Mouse (Mus musculus) frontal cortex, postnatal 36 days (tissue): ENCODE data around the gene Tbx15.

Source experiments
- DNase-seq, 2 experiments: peaks; one replicate each; pipeline ENCODE4 v3.0.0; 2022; ENCODE audit warnings: low spot score in 2 of 2

The Tbx15 gene

DNA sequence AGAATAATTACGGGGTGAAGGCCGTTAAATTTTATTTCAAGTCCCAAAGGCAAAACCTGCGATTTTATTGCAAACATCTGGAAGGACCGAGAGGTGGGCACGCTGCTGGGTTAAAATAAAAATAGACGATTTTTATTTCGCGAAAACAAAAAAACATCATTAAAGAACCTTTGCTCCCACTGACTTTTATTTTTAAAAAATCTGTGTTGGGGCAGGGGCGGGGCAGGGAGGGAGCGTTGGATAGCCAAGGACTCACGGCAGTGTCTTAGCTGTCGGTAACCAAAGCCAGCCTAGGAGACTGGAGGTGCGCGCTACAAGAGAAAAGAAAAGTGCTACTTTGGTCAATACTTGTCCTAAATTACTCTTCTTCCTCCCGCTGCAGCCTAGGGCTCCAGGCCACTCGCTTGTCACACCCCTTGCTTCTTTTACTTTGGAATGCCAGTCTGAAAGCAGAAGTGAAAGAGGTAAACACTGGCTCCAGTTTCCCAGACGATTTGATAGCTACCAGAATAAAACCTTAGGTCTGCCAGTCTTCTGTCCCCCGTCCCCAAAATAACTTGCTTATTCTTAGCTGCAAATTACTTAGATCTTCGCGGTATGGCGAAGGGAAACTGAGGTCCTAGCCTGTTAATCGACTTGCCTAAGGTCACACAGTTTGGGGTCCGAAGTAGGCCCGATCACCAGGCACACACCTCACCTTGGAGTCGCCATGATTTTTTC, 8.8 kb downstream of the Tbx15 start:
- DNase-seq = no peak

- no peak for DNase-seq
Measured at GRCm38 (mm10) chr3:99249551-99249870, 9.3 kb downstream of the Tbx15 start.

DNA sequence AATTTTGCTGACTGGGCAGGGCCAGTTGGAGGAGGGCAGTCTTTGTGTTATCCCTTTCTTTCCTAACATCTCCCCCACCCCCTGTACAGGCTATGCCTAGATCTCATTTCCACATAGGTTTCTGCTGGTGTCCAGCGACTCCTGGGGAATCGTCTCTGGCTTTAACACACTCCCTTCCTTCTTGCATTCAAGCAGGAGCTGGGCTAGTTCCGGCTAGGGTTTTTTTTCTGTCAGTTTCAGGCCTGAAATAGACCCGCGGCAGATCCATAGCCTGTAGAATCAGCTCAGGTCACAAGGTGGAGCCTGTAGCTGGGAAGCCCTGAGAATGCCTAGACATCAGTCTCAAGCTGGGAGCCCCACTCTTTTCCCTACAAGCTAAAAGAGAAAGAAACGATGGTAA, 9.7 kb downstream of the Tbx15 start:
- DNase-seq = no peak

DNA sequence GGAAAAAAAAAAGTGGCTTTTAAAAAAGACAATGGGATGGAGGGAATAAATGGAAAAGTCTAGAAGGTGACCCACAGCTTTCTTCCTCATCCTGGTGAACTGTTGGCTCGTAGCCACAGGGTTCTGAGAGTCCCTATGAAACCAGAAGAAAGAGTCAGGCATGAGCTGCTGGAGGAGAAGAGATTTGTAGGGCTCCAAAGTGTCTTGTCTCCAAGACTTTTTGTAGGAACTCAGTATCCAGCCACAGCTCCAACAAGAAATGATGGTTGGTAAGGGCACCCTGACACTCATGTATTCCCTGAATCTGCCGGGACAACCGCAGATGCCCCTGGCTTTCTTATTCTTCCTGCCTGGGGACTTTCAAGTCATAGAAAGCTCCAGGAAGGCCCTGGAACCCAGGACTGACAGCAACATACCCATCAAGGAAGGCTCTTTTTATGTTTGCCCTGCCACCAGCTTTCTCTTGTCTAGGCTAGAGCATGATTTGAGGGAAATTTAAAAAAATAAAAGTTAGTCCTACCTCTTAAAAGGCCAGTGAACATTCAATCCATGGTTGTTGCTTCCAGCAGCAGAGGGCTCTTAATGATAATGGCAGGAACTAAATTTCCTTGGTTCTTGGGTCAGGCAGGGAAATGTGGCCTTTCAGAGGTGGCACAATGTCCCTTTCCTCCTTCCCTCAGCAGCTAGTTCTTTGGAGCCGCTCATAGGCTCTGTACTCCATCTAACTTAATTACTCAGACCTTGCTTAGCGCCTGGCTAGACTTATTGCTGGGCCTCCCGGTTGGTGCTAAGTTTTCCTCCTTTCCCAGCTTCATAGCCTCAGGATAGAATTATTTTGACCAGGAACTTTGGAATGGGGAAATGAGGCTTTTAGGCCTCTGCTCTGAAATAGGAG, 11.3 kb downstream of the Tbx15 start:
- no peak for DNase-seq

DNA sequence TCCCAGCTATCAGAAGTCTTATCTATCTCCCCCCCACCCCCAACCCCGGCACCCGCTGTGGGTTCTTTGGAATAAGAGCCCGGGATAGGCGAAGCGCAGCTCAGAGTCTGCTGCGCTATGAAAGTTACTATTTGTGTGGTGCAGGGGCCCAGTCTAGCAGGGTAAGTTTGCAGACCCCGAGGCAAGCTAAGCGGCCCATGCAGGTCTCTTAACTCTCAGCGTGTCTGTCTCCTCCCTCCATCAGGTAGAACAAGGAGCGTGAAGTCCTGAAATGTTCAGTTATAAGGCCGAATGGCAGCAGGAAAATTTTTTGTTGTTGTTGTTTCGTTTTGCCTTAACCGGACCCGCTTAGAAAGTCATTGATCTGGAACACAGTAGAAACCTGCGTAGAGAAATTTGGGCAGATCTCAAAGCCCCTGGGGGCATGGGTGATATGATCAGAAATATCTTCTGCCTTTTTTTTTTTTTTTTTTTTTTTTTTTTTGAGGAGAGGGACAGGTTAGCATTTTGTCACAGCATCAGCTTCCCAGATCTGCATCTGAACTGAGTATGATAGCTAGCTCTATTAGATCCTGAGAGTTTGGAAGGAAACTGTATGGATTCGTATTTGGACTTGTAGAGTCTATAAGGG, 12.4 kb downstream of the Tbx15 start:
- no peak for DNase-seq

DNA sequence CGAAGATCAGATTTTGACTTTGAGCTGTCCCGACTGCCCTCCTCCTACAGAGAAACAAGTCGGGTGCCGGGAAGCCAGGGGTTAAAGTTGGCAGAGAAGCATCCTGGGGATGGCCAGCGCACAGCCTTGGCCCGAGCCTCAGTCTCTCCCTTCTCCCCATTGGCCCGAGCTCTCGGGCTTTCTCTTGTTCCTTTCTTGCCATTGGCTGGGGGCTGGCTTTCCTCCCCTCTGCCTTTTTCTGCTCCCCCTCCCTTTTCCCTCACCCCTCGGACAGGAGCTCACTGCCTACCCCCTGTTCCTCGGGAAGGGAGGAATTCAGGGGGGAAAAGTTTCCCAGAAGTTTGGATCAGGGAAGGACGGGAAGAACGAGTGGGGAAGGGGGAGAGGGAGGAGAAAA, 12.9 kb downstream of the Tbx15 start:
- no peak for DNase-seq

DNA sequence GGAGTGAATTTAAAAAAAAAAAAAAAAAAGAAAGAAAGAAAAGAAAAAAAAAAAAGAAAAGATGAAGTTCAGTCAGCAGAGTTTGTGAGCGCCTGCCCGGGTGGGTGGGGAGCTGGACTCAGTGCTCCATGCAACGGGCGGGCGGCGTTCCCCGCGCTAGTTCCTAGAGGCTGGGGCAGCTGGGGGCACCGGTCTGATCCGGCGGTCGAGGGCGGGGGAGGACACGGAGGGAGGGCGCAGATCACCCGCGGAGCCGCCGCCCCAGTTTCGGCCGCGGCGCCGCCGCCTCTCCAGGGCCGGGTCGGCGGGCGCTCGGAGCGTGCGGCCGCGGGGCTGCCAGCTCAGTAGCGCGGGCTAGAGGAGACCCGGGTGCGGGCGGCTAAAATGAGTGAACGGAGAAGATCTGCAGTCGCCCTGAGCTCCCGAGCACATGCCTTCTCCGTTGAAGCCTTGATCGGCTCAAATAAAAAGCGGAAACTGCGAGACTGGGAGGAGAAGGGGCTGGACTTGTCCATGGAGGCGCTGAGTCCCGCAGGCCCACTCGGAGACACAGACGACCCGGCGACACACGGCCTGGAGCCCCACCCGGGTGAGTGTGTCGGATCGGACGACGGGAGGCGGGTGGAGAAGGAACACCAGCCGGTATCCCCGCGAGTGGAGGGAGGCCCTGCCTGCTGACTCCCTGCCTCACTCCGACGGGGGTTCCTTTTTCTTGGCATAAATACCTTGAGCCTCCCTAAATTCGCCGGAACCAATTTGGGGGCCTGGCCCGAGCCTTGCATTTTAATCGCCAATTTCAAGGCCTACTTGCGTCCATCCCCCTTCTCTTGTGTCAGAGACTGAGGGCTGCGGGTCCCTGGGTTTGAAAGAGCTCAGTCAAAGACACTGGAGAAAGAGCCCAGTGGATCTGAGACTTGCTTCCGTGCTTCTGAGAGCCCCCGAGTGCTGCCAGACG, 13.6 kb downstream of the Tbx15 start:
- no peak for DNase-seq

GRCm38 (mm10) chr3:99254559-99255151, 14.5 kb downstream of the Tbx15 start:
- DNase-seq = no peak

- DNase-seq = no peak
Measured at GRCm38 (mm10) chr3:99255411-99256365, 15.5 kb downstream of the Tbx15 start.

DNA sequence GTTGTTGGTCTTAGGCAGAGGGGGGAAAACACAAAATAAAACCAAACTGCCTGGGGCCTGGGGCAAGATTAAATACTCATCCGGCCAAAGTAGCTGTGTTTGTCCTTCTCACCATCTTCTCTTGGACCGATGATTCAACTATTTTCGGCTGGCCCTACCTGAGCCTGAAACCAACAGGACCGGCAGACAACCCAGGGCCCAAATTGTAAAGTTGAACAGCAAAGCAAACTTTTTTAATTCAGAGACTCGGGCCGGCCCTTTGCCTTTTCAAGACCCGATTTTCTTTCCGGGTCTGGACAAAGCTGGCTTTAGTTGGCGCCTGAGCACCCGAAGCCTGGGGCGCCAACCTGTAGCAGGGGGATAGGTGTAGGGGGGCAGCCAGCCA, 16.2 kb downstream of the Tbx15 start:
- DNase-seq = no peak

DNA sequence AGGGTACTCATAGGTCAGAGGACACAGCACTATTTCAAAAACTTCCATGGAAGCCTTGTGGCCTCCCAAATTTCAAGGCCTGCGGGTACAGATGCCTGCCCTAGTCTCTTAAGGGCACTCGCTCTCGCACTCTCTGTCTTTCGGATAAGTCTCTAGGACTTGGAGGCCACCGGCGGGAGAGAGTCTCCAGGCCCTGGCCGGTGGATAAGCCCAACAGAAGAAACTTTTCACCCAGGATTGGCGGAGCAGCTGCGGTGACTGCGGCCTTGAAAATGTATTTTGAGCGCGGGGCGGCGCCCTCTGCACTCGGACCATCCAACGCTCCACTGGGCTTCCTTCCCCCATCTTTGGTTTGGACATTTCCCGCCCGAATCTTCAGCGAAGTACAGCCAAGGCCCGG, 16.6 kb downstream of the Tbx15 start:
- no peak for DNase-seq

- DNase-seq = no peak
Measured at GRCm38 (mm10) chr3:99257586-99258577, 17.7 kb downstream of the Tbx15 start.

DNA sequence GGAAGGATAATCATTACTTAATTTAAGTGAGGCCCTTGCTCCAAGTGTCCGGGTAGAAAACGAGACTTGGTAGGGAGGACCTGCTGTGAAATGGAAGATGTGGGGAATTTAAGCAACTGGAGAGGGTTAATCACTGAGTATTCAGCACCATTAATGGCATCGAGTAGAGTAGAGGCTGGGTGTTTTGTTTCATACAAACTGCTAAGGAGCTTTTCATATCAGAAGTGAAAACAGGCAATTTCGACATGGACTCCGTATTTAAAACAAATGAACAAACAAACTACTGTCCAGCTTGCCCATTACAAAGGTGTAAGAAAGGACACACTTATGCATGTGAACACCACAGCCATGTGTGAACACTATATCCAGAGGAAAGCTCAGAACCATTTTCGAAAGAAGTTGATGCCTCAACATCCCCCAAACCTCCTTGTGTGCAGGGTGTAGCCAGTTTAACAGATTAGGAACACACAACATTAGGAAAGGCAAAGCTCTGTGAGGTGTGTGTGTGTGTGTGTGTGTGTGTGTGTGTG, 19.6 kb downstream of the Tbx15 start:
- no peak for DNase-seq

- DNase-seq = no peak
Measured at GRCm38 (mm10) chr3:99260395-99260794, 20.2 kb downstream of the Tbx15 start.

DNA sequence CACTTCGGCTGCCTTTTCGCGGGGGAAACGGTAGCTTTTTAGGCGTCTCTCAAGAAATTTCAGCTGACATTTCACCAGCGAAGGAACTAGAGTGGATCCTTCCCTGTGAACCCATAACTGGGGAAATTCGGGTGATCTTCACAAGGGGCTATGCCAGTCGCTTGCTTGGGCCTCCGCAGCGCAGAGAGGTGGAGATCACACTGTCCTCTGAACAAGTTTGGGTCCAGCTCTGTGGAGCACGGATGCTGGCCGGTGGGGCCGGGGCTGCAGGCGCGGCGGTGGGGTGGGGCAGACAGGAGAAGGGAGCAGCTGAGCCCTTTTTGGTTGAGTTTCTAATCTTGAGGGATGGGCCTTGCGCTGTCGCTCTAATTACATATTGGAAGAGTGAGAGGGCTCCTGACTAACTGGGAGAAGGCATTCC, 21.2 kb downstream of the Tbx15 start:
- no peak for DNase-seq

DNA sequence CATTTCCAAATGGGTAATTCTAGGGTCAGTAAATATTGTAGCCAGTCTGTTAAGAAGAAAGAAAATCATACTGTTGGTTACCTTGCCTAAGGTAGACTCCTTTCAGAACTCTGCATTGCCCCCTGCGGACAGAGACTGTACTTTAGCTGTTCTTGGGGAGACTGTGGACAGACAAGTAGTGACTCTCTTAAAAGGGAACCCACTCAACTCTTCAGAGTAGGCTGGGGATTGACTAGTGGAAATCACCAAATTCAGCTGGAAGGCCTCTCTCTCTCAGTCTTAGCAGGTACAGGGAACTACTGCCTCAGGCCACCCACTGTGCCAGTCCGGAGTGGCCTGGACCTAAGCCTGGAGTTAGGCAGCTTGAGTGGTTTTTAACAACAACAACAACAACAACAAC, 21.8 kb downstream of the Tbx15 start:
- no peak for DNase-seq

GRCm38 (mm10) chr3:99263471-99263903, 23.3 kb downstream of the Tbx15 start:
- DNase-seq = no peak

- no peak for DNase-seq
Measured at GRCm38 (mm10) chr3:99264695-99265094, 24.5 kb downstream of the Tbx15 start.
